Mouse (Mus musculus): ENCODE measurements at regions not wholly inside any gene's neighbourhood (a gene's known extent, or its start where the extent isn't known, plus 50 kb on each side); places are given as distances from the start of the nearest gene placed in this dataset.

- no peak overlapping the region for H3K4me3 ChIP-seq (ENCODE audit: low read depth, low read length)
- no peaks in the 10 kb centered on the region for H3K9me3 ChIP-seq (ENCODE audit: control insufficient read depth, low read length)
- H3K27me3 ChIP-seq (replicated peaks; ENCODE audit: control insufficient read depth, insufficient read depth, low read length), result no peaks in the 10 kb centered on the region
- DNase-seq (ENCODE audit: low spot score) (no peak), ATAC-seq (replicated peaks; ENCODE audit: low FRiP score) (no peak)
- WGBS, result 69% methylated on average over 2 of the region's 2 CpGs
- no peak overlapping the region for H3K9ac ChIP-seq (ENCODE audit: low read depth, low read length)
- no peak overlapping the region for H3K27ac ChIP-seq (ENCODE audit: low read depth, low read length)
- H3K36me3 ChIP-seq (ENCODE audit: control insufficient read depth, insufficient read depth, low read length), result no peaks in the 10 kb centered on the region
- H3K4me2 ChIP-seq, result no peak overlapping the region
- no peaks in the 10 kb centered on the region for H3K4me1 ChIP-seq (replicated peaks; ENCODE audit: control insufficient read depth, insufficient read depth, low read length)
Observed at GRCm38 (mm10) chr12:28342735-28343134, 209.5 kb downstream of the Dcdc2c start.

- ATAC-seq (replicated peaks; ENCODE audit: low FRiP score), result no peak
Observed at GRCm38 (mm10) chr12:28332591-28332990, 219.6 kb downstream of the Dcdc2c start.

GRCm38 (mm10) chr12:28331843-28332242, 220.4 kb downstream of the Dcdc2c start:
- no peak overlapping the region for H3K9ac ChIP-seq (ENCODE audit: low read depth, low read length)
- H3K4me1 ChIP-seq (replicated peaks; ENCODE audit: control insufficient read depth, insufficient read depth, low read length), result no peaks in the 10 kb centered on the region
- no peaks in the 10 kb centered on the region for H3K9me3 ChIP-seq (ENCODE audit: control insufficient read depth, low read length)
- no peak overlapping the region for H3K4me2 ChIP-seq
- 68% methylated on average over 2 of the region's 2 CpGs for WGBS
- H3K27ac ChIP-seq (ENCODE audit: low read depth, low read length), result no peak overlapping the region
- no peak for DNase-seq (ENCODE audit: low spot score)
- no peak for ATAC-seq (replicated peaks; ENCODE audit: low FRiP score)
- no peaks in the 10 kb centered on the region for H3K27me3 ChIP-seq (replicated peaks; ENCODE audit: control insufficient read depth, insufficient read depth, low read length)
- no peak overlapping the region for H3K4me3 ChIP-seq (ENCODE audit: low read depth, low read length)
- no peaks in the 10 kb centered on the region for H3K36me3 ChIP-seq (ENCODE audit: control insufficient read depth, insufficient read depth, low read length)

More at GRCm38 (mm10) chr12:28332591-28332990, 219.6 kb downstream of the Dcdc2c start:
- H3K27me3 ChIP-seq (replicated peaks; ENCODE audit: control insufficient read depth, insufficient read depth, low read length), result no peaks in the 10 kb centered on the region
- WGBS, result 52% methylated on average over 5 of the region's 5 CpGs
- H3K9ac ChIP-seq (ENCODE audit: low read depth, low read length), result no peak overlapping the region
- no peak overlapping the region for H3K4me2 ChIP-seq
- H3K9me3 ChIP-seq (ENCODE audit: control insufficient read depth, low read length), result no peaks in the 10 kb centered on the region
- no peaks in the 10 kb centered on the region for H3K4me1 ChIP-seq (replicated peaks; ENCODE audit: control insufficient read depth, insufficient read depth, low read length)
- H3K36me3 ChIP-seq (ENCODE audit: control insufficient read depth, insufficient read depth, low read length), result no peaks in the 10 kb centered on the region
- no peak overlapping the region for H3K27ac ChIP-seq (ENCODE audit: low read depth, low read length)
- H3K4me3 ChIP-seq (ENCODE audit: low read depth, low read length), result no peak overlapping the region
- no peak for DNase-seq (ENCODE audit: low spot score)

- no peak overlapping the region for H3K27ac ChIP-seq (ENCODE audit: low read depth, low read length)
- no peak overlapping the region for H3K4me3 ChIP-seq (ENCODE audit: low read depth, low read length)
- no peak overlapping the region for H3K9ac ChIP-seq (ENCODE audit: low read depth, low read length)
- no peaks in the 10 kb centered on the region for H3K9me3 ChIP-seq (ENCODE audit: control insufficient read depth, low read length)
- no peaks in the 10 kb centered on the region for H3K27me3 ChIP-seq (replicated peaks; ENCODE audit: control insufficient read depth, insufficient read depth, low read length)
- ATAC-seq (replicated peaks; ENCODE audit: low FRiP score) (no peak), DNase-seq (ENCODE audit: low spot score) (no peak)
- WGBS, result 59% methylated on average over 2 of the region's 2 CpGs
- H3K4me2 ChIP-seq, result no peak overlapping the region
- H3K4me1 ChIP-seq (replicated peaks; ENCODE audit: control insufficient read depth, insufficient read depth, low read length), result no peaks in the 10 kb centered on the region
- no peaks in the 10 kb centered on the region for H3K36me3 ChIP-seq (ENCODE audit: control insufficient read depth, insufficient read depth, low read length)
Observed at GRCm38 (mm10) chr12:28323659-28324058, 228.5 kb downstream of the Dcdc2c start.

- ATAC-seq (replicated peaks; ENCODE audit: low FRiP score) (no peak), DNase-seq (ENCODE audit: low spot score) (no peak)
- Histone ChIP-seq H3K27ac (ENCODE audit: low read depth, low read length) (no peak overlapping the region), H3K4me3 (ENCODE audit: low read depth, low read length) (no peak overlapping the region), H3K27me3 (replicated peaks; ENCODE audit: control insufficient read depth, insufficient read depth, low read length) (no peaks in the 10 kb centered on the region), H3K9ac (ENCODE audit: low read depth, low read length) (no peak overlapping the region), H3K4me1 (replicated peaks; ENCODE audit: control insufficient read depth, insufficient read depth, low read length) (no peaks in the 10 kb centered on the region), H3K4me2 (no peak overlapping the region), H3K9me3 (ENCODE audit: control insufficient read depth, low read length) (no peaks in the 10 kb centered on the region), H3K36me3 (ENCODE audit: control insufficient read depth, insufficient read depth, low read length) (no peaks in the 10 kb centered on the region)
- 73% methylated on average over 5 of the region's 5 CpGs for WGBS
Observed at GRCm38 (mm10) chr12:28309226-28309625, 243.0 kb downstream of the Dcdc2c start.

- Histone ChIP-seq H3K4me2 (no peak overlapping the region), H3K4me3 (ENCODE audit: low read depth, low read length) (no peak overlapping the region), H3K9ac (ENCODE audit: low read depth, low read length) (no peak overlapping the region), H3K9me3 (ENCODE audit: control insufficient read depth, low read length) (no peaks in the 10 kb centered on the region), H3K27ac (ENCODE audit: low read depth, low read length) (no peak overlapping the region), H3K36me3 (ENCODE audit: control insufficient read depth, insufficient read depth, low read length) (no peaks in the 10 kb centered on the region), H3K4me1 (replicated peaks; ENCODE audit: control insufficient read depth, insufficient read depth, low read length) (no peaks in the 10 kb centered on the region), H3K27me3 (replicated peaks; ENCODE audit: control insufficient read depth, insufficient read depth, low read length) (no peaks in the 10 kb centered on the region)
- 69% methylated on average over 2 of the region's 2 CpGs for WGBS
- ATAC-seq (replicated peaks; ENCODE audit: low FRiP score) (no peak), DNase-seq (ENCODE audit: low spot score) (no peak)
Observed at GRCm38 (mm10) chr12:28302038-28302581, 250.1 kb downstream of the Dcdc2c start.

- Histone ChIP-seq H3K4me3 (ENCODE audit: low read depth, low read length) (no peak overlapping the region), H3K9ac (ENCODE audit: low read depth, low read length) (no peak overlapping the region), H3K36me3 (ENCODE audit: control insufficient read depth, insufficient read depth, low read length) (no peaks in the 10 kb centered on the region), H3K9me3 (ENCODE audit: control insufficient read depth, low read length) (no peaks in the 10 kb centered on the region), H3K27me3 (replicated peaks; ENCODE audit: control insufficient read depth, insufficient read depth, low read length) (no peaks in the 10 kb centered on the region), H3K27ac (ENCODE audit: low read depth, low read length) (no peak overlapping the region), H3K4me2 (no peak overlapping the region), H3K4me1 (replicated peaks; ENCODE audit: control insufficient read depth, insufficient read depth, low read length) (no peaks in the 10 kb centered on the region)
- 81% methylated on average over 5 of the region's 5 CpGs for WGBS
- DNase-seq (ENCODE audit: low spot score), result no peak
- ATAC-seq (replicated peaks; ENCODE audit: low FRiP score), result no peak
Observed at GRCm38 (mm10) chr12:28288376-28288896, 263.8 kb downstream of the Dcdc2c start.

- Histone ChIP-seq H3K27ac (ENCODE audit: low read depth, low read length) (no peak overlapping the region), H3K36me3 (ENCODE audit: control insufficient read depth, insufficient read depth, low read length) (no peaks in the 10 kb centered on the region), H3K27me3 (replicated peaks; ENCODE audit: control insufficient read depth, insufficient read depth, low read length) (no peaks in the 10 kb centered on the region), H3K4me2 (no peak overlapping the region), H3K9me3 (ENCODE audit: control insufficient read depth, low read length) (0 out of 2 replicates have a peak, but pooled peaks cover 3% of the 10 kb centered on the region), H3K4me3 (ENCODE audit: low read depth, low read length) (no peak overlapping the region), H3K4me1 (replicated peaks; ENCODE audit: control insufficient read depth, insufficient read depth, low read length) (no peaks in the 10 kb centered on the region), H3K9ac (ENCODE audit: low read depth, low read length) (no peak overlapping the region)
- ATAC-seq (replicated peaks; ENCODE audit: low FRiP score), result no peak
- DNase-seq (ENCODE audit: low spot score), result no peak
- 76% methylated on average over 3 of the region's 3 CpGs for WGBS
Observed at GRCm38 (mm10) chr12:28255524-28255923, 296.7 kb downstream of the Dcdc2c start.

GRCm38 (mm10) chr12:28250526-28250925, 301.7 kb downstream of the Dcdc2c start:
- H3K27me3 ChIP-seq (replicated peaks; ENCODE audit: control insufficient read depth, insufficient read depth, low read length), result no peaks in the 10 kb centered on the region
- H3K27ac ChIP-seq (ENCODE audit: low read depth, low read length), result no peak overlapping the region
- no peaks in the 10 kb centered on the region for H3K4me1 ChIP-seq (replicated peaks; ENCODE audit: control insufficient read depth, insufficient read depth, low read length)
- H3K36me3 ChIP-seq (ENCODE audit: control insufficient read depth, insufficient read depth, low read length), result no peaks in the 10 kb centered on the region
- H3K9me3 ChIP-seq (ENCODE audit: control insufficient read depth, low read length), result no peaks in the 10 kb centered on the region
- no peak overlapping the region for H3K4me2 ChIP-seq
- no peak for ATAC-seq (replicated peaks; ENCODE audit: low FRiP score)
- H3K4me3 ChIP-seq (ENCODE audit: low read depth, low read length), result no peak overlapping the region
- no peak overlapping the region for H3K9ac ChIP-seq (ENCODE audit: low read depth, low read length)
- WGBS, result 60% methylated on average over 1 of the region's 1 CpGs
- DNase-seq (ENCODE audit: low spot score), result no peak

All from liver, embryonic 11.5 days (tissue).